Mouse (Mus musculus) heart, embryonic 12.5 days (tissue): ENCODE measurements around the gene Defb46. TPM values are rescaled to one million over a fixed set of nuclear protein-coding genes. Genes with fewer than 3 reads are reported as not detected.

Experiments
- ATAC-seq: fragments of 200-750 bp; cut with Nextera tagmentation; 2 replicates; pipeline ENCODE4 v1.8.0; 2017; ENCODE audit warnings: moderate TSS enrichment, moderate library complexity; ENCODE audit not compliant: insufficient number of reproducible peaks, low FRiP score
- H3K27ac ChIP-seq: fragments of 300-500 bp; sonication (generic); 2 replicates; pipeline ENCODE4 v1.5.1; 2016; ENCODE audit warnings: mild to moderate bottlenecking, moderate library complexity; ENCODE audit not compliant: poor library complexity, severe bottlenecking
- H3K27me3 ChIP-seq: fragments of 300-500 bp; sonication (generic); replicated peaks from 2 replicates; pipeline ENCODE4 v1.6.1; 2016; ENCODE audit warnings: mild to moderate bottlenecking, moderate library complexity
- H3K36me3 ChIP-seq: fragments of 300-500 bp; sonication (generic); 2 replicates; pipeline ENCODE4 v1.6.1; 2016; ENCODE audit warnings: mild to moderate bottlenecking, moderate library complexity
- H3K4me1 ChIP-seq: fragments of 300-500 bp; sonication (generic); replicated peaks from 2 replicates; pipeline ENCODE4 v1.6.1; 2016; ENCODE audit warnings: mild to moderate bottlenecking
- H3K4me2 ChIP-seq: fragments of 300-500 bp; sonication (generic); 2 replicates; pipeline ENCODE4 v1.6.1; 2016; ENCODE audit warnings: mild to moderate bottlenecking, moderate library complexity
- H3K4me3 ChIP-seq: fragments of 300-500 bp; sonication (generic); 2 replicates; pipeline ENCODE4 v1.5.1; 2016; ENCODE audit warnings: mild to moderate bottlenecking
- H3K9ac ChIP-seq: fragments of 300-500 bp; sonication (generic); 2 replicates; pipeline ENCODE4 v1.6.1; 2016; ENCODE audit warnings: mild to moderate bottlenecking, moderate library complexity
- H3K9me3 ChIP-seq: fragments of 300-500 bp; sonication (generic); replicated peaks from 2 replicates; pipeline ENCODE4 v1.6.1; 2016; ENCODE audit warnings: mild to moderate bottlenecking, moderate library complexity
- WGBS: fragments of 180-500 bp; shearing (Covaris S2); methylation state at CpG from one replicate; pipeline ENCODE4 v1.1.7; 2016; 5-methylcytosine and 5-hydroxymethylcytosine counted together
- polyA plus RNA-seq: library from polyadenylated mRNA; unstranded; fragments of >200 nt; fragmentation: Nextera tagmentation; extraction: Ambion mirVana; gene quantifications from 2 replicates; pipeline ENCODE4 v1.2.1, GENCODE M21; 2016

The Defb46 gene
- not detected in 2 replicates for polyA plus RNA-seq

GRCm38 (mm10) chr8:19239616-19240015 lies at the start of gene Defb46:
Gene Defb46 (plus strand): TSS chr8:19239916.
- Histone ChIP-seq H3K36me3 (no peaks in the 10 kb centered on the region), H3K27ac (no peak within 1 kb of the TSS), H3K4me3 (no peak within 1 kb of the TSS), H3K9me3 (peaks cover 8% of the 10 kb centered on the region), H3K4me1 (no peaks in the 10 kb centered on the region), H3K9ac (no peak within 1 kb of the TSS), H3K27me3 (no peaks in the 10 kb centered on the region), H3K4me2 (no peak within 1 kb of the TSS)
- ATAC-seq = no peak
- 68% methylated on average over 2 of the region's 2 CpGs for WGBS

- no peak for ATAC-seq
- no peak within 1 kb of the TSS for H3K4me2 ChIP-seq
- WGBS = 60% methylated on average over 1 of the region's 1 CpGs
Measured at GRCm38 (mm10) chr8:19225161-19225560, 14.6 kb upstream of the Defb46 start, which contains the start of gene Defb6. Gene Defb6 (plus strand): TSS chr8:19225478.

GRCm38 (mm10) chr8:19238101-19238500 lies 1.6 kb upstream of the Defb46 start:
- Histone ChIP-seq H3K9me3 (0 out of 2 replicates have a peak, but pooled peaks cover 5% of the 10 kb centered on the region), H3K4me2 (no peak overlapping the region), H3K9ac (no peak overlapping the region), H3K36me3 (no peaks in the 10 kb centered on the region), H3K27me3 (no peaks in the 10 kb centered on the region), H3K27ac (no peak overlapping the region), H3K4me1 (no peaks in the 10 kb centered on the region), H3K4me3 (no peak overlapping the region)
- ATAC-seq = no peak
- 50% methylated on average over 1 of the region's 1 CpGs for WGBS

More at GRCm38 (mm10) chr8:19225161-19225560, 14.6 kb upstream of the Defb46 start, which contains the start of gene Defb6:
- Histone ChIP-seq H3K4me3 (no peak within 1 kb of the TSS), H3K9ac (no peak within 1 kb of the TSS), H3K9me3 (no peaks in the 10 kb centered on the region), H3K27me3 (no peaks in the 10 kb centered on the region), H3K4me1 (no peaks in the 10 kb centered on the region), H3K36me3 (no peaks in the 10 kb centered on the region), H3K27ac (no peak within 1 kb of the TSS)

- Histone ChIP-seq H3K9ac (no peak within 1 kb of the TSS), H3K27ac (no peak within 1 kb of the TSS), H3K4me2 (no peak within 1 kb of the TSS), H3K4me3 (no peak within 1 kb of the TSS), H3K9me3 (peaks cover 11% of the 10 kb centered on the region), H3K4me1 (no peaks in the 10 kb centered on the region), H3K27me3 (no peaks in the 10 kb centered on the region), H3K36me3 (no peaks in the 10 kb centered on the region)
- 81% methylated on average over 5 of the region's 5 CpGs for WGBS
- ATAC-seq = no peak
Measured at GRCm38 (mm10) chr8:19247280-19247679, 7.6 kb downstream of the Defb46 start, which contains the start of gene Defb5. Gene Defb5 (plus strand): TSS chr8:19247580.

GRCm38 (mm10) chr8:19258136-19258535 lies 18.4 kb downstream of the Defb46 start:
- no peak overlapping the region for H3K4me3 ChIP-seq
- no peaks in the 10 kb centered on the region for H3K4me1 ChIP-seq
- peaks cover 2% of the 10 kb centered on the region for H3K9me3 ChIP-seq
- H3K27ac ChIP-seq = no peak overlapping the region
- ATAC-seq = no peak
- no peak overlapping the region for H3K4me2 ChIP-seq
- H3K36me3 ChIP-seq = no peaks in the 10 kb centered on the region
- H3K9ac ChIP-seq = no peak overlapping the region
- H3K27me3 ChIP-seq = no peaks in the 10 kb centered on the region

- 50% methylated on average over 3 of the region's 3 CpGs for WGBS
- H3K27me3 ChIP-seq = no peaks in the 10 kb centered on the region
- no peak overlapping the region for H3K4me3 ChIP-seq
- H3K27ac ChIP-seq = no peak overlapping the region
- H3K36me3 ChIP-seq = no peaks in the 10 kb centered on the region
- no peaks in the 10 kb centered on the region for H3K4me1 ChIP-seq
- no peak for ATAC-seq
- peaks cover 2% of the 10 kb centered on the region for H3K9me3 ChIP-seq
- no peak overlapping the region for H3K9ac ChIP-seq
- no peak overlapping the region for H3K4me2 ChIP-seq
Measured at GRCm38 (mm10) chr8:19259667-19260066, 20.0 kb downstream of the Defb46 start.

Other genes starting within 250 kb of the Defb46 start
- not detected in 2 replicates for gene Defb37, start 248.9 kb upstream of the Defb46 start, polyA plus RNA-seq
- gene Defb38, start 213.3 kb upstream of the Defb46 start, polyA plus RNA-seq = not detected in 2 replicates
- not detected in 2 replicates for gene Defb39, start 175.1 kb upstream of the Defb46 start, polyA plus RNA-seq
- gene Defb12, start 125.1 kb upstream of the Defb46 start, polyA plus RNA-seq = not detected in 2 replicates
- gene Defb34, start 116.2 kb upstream of the Defb46 start, polyA plus RNA-seq = not detected in 2 replicates
- not detected in 2 replicates for gene Gm45826, start 99.1 kb upstream of the Defb46 start, polyA plus RNA-seq
- not detected in 2 replicates for gene Defb14, start 45.6 kb upstream of the Defb46 start, polyA plus RNA-seq
- not detected in 2 replicates for gene Defb4, start 41.2 kb upstream of the Defb46 start, polyA plus RNA-seq
- not detected in 2 replicates for gene Defb6, start 14.4 kb upstream of the Defb46 start, polyA plus RNA-seq
- gene Defb5, start 7.7 kb downstream of the Defb46 start, polyA plus RNA-seq = not detected in 2 replicates
- gene Defb3, start 53.4 kb downstream of the Defb46 start, polyA plus RNA-seq = not detected in 2 replicates
- gene Defb8, start 207.7 kb downstream of the Defb46 start, polyA plus RNA-seq = not detected in 2 replicates